Mouse (Mus musculus) thymus, adult 2 months (tissue): ENCODE results near the gene Cd248.

ENCODE experiments used
- CTCF ChIP-seq: fragments of 200-500 bp; IDR thresholded peaks from 2 replicates; pipeline ENCODE4 v1.5.1; 2012; ENCODE audit warnings: mild to moderate bottlenecking, control low read depth, low read length, moderate library complexity, borderline replicate concordance; ENCODE audit not compliant: control insufficient read depth, poor library complexity, insufficient read depth; ENCODE audit errors: extremely low read depth
- POLR2A ChIP-seq: fragments of 200-500 bp; IDR thresholded peaks from 2 replicates; pipeline ENCODE4 v1.6.1; 2012; ENCODE audit warnings: mild to moderate bottlenecking, low read length, control low read depth, moderate library complexity; ENCODE audit not compliant: control insufficient read depth, poor library complexity, insufficient read depth; ENCODE audit errors: extremely low read depth

DNA sequence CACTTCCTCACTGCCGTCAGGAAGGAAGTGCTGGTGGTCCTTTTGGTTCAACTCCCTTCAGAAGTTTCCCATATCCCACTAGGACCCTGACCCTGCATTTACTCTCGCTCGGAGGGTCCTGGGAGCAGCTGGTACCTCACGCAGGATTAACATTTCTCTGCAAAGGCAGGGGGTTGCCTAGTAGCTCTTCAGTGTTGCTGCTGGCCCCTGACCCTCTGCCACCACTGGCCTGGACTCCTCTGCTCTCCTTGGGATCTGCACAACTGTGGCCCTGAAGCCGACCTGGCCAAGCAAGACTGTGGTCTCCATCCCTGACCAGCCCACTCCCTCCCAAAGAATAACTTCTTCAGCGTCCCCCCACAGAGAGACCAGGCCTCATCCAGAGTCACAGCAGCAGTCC is 18.6 kb upstream of the Cd248 start:
- no peak for TF ChIP-seq CTCF
- TF ChIP-seq POLR2A = no peak
